Mouse (Mus musculus) NIH3T3 (cell line): ENCODE results near the gene Gtf2ird1.
"Not testable (repeated sequence)": the region's sequence is repeated elsewhere in the genome, so short reads cannot be mapped to it uniquely, and the experiment has no call there.

Experiments used
- DNase-seq: peaks from one replicate; pipeline ENCODE4 v3.0.0-alpha.2; 2012; ENCODE audit warnings: low read depth

Gene Gtf2ird1

DNA sequence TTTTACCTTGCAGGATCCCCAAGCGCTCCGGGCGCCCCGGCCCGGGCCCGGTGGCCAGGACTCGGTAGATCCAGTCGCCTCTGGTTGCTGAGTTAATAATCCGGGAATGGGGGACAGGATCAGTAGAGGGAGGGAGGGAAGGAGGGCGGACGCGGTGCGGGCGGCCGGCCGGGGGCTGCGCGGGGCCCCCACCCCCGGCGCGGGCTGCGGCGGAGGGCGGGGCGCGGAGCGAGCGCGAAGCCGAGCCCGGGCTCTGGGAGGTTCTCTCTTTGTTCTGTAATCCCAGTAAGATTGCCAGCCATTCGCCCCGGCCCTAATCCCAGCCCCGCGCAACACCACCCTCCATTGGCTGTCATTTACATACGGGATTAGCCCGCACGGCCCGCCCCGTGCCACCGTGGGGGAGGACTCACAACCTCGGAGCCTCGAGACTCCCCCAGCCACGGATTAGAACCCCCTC is at the start of gene Gtf2ird1:
Gene Gtf2ird1, minus strand, starts transcription at position 214 of the 460 bp plus-strand sequence.
- DNase-seq: peak; percentile 83

GRCm38 (mm10) chr5:134505810-134506292 is 49.3 kb upstream of the Gtf2ird1 start:
- DNase-seq: no peak

GRCm38 (mm10) chr5:134502591-134502990 is 46.1 kb upstream of the Gtf2ird1 start:
- DNase-seq: no peak

- DNase-seq: peak; percentile 50
Observed at GRCm38 (mm10) chr5:134501453-134501852, 44.9 kb upstream of the Gtf2ird1 start.

GRCm38 (mm10) chr5:134500681-134501080 is 44.2 kb upstream of the Gtf2ird1 start:
- no peak for DNase-seq

GRCm38 (mm10) chr5:134500062-134500461 is 43.5 kb upstream of the Gtf2ird1 start:
- DNase-seq: peak; percentile 75

DNA sequence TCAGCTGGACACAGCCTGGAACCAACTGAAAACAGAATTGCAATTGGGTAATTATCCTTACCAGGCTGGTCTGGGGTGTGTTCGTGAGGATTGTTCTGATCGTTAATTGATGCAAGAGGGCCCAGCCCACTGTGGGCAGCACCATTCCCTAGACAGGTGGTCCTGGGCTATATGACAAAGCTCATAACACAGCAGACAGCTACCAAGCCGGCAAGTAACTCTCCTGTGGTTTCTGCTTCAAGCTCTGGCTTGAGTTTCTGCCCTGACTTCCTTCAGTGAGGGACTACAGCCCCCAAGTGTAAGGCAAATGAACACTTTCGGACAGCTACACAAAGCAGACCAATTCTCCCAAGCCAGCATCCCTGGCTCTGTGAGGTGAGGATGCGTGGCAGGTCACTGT is 40.5 kb upstream of the Gtf2ird1 start:
- no peak for DNase-seq

DNA sequence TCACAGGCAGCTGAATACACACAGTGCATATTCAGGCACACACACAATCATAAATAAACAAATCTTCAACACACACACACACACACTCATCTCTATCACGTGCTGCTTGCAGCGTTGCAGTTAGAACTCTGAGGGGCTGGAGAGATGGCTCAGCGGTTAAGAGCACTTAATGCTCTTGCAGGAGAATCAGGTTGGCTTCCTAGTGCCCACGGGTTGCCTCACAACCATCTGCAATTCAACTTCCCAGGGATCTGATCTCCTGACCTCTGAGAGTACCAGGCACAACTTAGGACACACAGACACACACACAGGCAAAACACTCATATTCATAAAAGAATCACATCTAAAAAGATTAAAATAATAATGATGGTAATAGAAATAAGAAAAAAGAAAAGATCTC is 39.3 kb upstream of the Gtf2ird1 start:
- no peak for DNase-seq

GRCm38 (mm10) chr5:134494142-134494541 is 37.6 kb upstream of the Gtf2ird1 start:
- peak; percentile 94 for DNase-seq

DNA sequence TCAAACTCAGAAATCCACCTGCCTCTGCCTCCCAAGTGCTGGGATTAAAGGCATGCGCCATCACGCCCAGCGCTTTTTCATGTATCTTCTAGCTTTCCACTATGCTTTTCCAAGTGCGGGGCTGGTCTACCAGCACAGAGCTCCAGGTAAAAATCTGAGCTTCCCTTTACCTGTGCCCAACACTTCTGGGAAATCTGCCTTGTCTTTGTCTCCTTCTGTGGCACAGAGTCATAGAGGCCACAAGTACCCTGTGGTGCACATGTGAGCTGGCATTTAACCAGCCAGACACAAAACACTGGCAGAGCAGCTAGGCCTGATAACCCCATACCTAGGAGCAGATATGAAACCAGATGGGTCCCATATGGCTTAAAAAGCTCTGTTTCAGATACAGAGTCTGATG is 36.4 kb upstream of the Gtf2ird1 start:
- DNase-seq: no peak

DNA sequence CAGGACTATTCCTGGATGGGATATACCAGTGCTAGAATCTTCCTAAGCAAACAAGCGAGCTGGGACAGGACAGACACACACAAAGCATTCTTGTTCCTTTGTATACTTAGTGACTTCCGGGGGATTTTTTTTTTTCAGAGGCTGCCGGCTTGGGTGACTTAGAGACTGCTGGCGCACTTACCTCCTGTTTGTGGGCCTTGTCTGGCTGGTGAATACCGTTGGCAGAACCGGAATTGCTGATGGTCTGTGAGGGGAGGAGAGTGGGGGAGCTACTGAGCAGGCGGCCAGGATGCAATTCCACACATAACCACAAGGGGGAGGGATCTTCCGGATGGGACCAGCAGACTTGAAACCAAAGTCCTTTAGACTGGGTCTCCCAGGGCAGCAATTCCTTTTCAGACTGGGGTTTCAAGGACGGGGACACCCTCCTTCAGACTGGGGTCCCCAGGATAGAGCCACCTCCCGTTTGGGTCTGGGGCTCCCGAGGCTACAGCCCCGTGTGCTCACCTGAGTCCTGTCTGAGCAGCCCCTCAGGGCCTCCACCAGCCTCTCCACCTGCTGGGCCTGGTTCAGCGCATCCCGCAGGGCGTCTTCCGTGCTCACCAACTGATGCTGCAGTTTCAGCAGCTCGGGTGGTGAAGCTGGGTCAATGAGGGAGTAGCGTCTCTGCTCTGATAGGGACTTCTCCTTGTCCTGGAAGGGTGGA is 35.3 kb upstream of the Gtf2ird1 start:
- DNase-seq: peak; percentile 86

DNA sequence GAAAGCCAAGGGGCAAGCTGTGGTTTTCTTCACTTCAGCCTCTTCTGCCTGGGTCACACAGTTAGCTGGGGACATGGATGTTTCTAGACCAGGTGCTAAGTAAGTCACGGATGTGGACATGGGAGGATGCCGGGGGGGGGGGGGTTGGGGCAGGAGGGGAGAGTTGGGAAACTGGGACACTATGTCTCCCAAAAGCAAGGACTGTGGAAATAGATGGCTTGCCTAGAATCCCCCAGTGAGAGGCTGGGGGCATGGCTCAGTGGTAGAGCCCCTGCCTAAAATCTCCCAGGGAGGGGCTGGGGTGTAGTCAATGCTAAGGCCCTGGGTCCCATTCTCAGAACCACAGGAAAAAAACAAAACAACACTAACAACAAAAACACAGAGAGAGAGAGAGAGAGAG is 34.7 kb upstream of the Gtf2ird1 start:
- DNase-seq: no peak

- peak; percentile 40 for DNase-seq
Observed at GRCm38 (mm10) chr5:134490465-134490864, 33.9 kb upstream of the Gtf2ird1 start.

GRCm38 (mm10) chr5:134489583-134489982 is 33.1 kb upstream of the Gtf2ird1 start:
- DNase-seq: peak; percentile 39

GRCm38 (mm10) chr5:134488596-134488995 is 32.1 kb upstream of the Gtf2ird1 start:
- no peak for DNase-seq

DNA sequence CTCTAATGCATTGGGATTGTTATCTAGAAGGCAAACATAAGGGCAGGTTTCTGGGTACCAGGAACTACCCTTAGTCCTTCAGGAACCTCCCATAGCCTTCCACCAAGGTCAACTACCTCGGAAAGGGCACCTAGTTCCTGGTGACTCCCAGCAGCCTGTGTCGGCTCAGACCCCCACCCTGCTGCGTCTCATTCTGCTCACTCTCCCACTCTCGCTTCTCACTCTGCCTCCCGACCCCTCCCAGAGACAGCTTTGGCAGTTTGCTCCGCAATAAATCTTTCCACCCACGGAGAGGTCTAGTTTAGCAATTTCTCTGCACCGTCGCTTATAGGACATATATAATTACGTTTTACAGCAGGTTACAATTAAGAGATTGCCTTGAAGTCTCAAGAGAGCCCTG is 31.5 kb upstream of the Gtf2ird1 start:
- no peak for DNase-seq

GRCm38 (mm10) chr5:134485900-134486665 is 29.6 kb upstream of the Gtf2ird1 start:
- peak; percentile 93 for DNase-seq

DNA sequence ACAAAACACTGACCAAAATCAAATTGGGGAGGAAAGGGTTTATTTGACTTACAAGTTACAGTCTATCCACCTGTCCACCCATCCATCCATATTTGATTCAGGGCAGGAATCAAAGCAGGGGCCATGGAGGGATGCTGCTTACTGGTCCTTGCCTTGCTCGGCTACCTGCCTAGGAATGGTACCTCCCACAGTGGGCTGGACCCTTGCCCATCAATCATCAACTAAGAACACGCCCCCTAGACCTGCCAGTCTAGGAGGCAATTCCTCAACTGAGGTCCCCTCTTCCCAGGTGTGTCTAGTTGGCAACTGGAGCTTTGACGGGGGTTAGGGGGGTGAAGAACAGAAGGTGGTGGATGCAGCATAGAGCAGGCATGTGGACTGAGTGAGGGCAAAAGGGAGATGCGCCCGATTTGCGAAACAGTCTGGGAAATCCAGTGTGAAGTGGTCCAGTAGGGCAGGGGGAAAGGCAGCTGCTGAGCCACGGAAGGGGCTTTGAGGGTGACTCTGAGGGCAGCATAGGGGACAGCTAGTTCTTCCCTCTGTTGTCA is 28.7 kb upstream of the Gtf2ird1 start:
- no peak for DNase-seq

DNA sequence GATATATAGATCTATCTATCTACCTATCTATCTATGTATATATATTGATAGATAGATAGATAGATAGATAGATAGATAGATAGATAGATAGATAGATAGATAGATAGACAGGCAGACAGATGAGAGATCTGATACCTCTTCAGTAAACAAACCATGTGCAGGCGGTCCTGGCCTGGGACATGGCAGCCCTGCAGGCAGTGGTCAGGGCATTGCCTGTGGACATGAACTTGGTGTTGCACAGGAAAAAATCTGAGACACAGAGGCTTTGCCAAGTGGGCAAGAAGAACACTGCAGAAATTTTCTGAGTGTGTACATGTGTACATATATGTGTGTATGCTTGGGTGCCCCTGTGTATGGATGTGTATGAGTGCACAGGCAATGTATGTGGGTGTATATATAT is 26.8 kb upstream of the Gtf2ird1 start:
- no peak for DNase-seq

- no peak for DNase-seq
Observed at GRCm38 (mm10) chr5:134482331-134482730, 25.8 kb upstream of the Gtf2ird1 start.

- DNase-seq: not testable (repeated sequence)
Observed at GRCm38 (mm10) chr5:134478886-134479285, 22.4 kb upstream of the Gtf2ird1 start.

DNA sequence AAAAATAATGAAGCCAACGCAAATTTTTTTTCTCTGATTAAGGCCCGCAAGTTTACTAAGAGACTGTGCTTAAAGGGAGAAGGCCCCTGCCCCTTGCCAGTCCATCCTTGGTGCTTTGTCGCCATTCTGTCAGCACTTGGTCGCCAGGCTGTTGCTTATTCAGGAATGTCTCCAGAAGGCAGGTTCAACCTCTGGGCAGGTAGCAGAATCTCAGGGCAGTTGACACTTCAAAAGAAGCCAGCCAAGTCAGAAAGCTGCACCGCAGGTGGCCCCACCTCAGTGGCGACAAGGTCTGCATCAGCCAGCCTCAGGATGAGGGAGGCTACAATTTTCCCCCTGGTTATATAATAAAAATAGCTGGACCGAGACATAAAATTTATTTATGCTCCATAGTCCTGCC is 19.2 kb upstream of the Gtf2ird1 start:
- not testable (repeated sequence) for DNase-seq
